Mouse (Mus musculus) hindbrain, embryonic 14.5 days (tissue): ENCODE measurements at regions not wholly inside any gene's neighbourhood (a gene's known extent, or its start where the extent isn't known, plus 50 kb on each side); places are given as distances from the start of the nearest gene placed in this dataset.

Source experiments
- ATAC-seq: fragments of 200-750 bp; cut with Nextera tagmentation; 2 replicates; pipeline ENCODE4 v1.8.0; 2017; ENCODE audit warnings: moderate number of reproducible peaks, mild to moderate bottlenecking, moderate TSS enrichment, moderate library complexity; ENCODE audit not compliant: low FRiP score
- DNase-seq: peaks from one replicate; pipeline ENCODE4 v3.0.0-alpha.2; 2015; ENCODE audit warnings: low spot score
- H3K27ac ChIP-seq: fragments of 300-500 bp; sonication (generic); 2 replicates; pipeline ENCODE4 v1.5.1; 2014; ENCODE audit warnings: mild to moderate bottlenecking, moderate library complexity
- H3K27me3 ChIP-seq: fragments of 300-500 bp; sonication (generic); 2 replicates; pipeline ENCODE4 v1.6.1; 2014; ENCODE audit warnings: mild to moderate bottlenecking, low read length, mixed read lengths; ENCODE audit not compliant: control insufficient read depth, insufficient read depth
- H3K36me3 ChIP-seq: fragments of 300-500 bp; sonication (generic); replicated peaks from 2 replicates; pipeline ENCODE4 v1.6.1; 2014; ENCODE audit not compliant: control insufficient read depth, insufficient read depth
- H3K4me1 ChIP-seq: fragments of 300-500 bp; sonication (generic); replicated peaks from 2 replicates; pipeline ENCODE4 v1.6.1; 2014; ENCODE audit warnings: antibody characterized with exemption, low read length, mixed read lengths; ENCODE audit not compliant: control insufficient read depth, insufficient read depth
- H3K4me2 ChIP-seq: fragments of 300-500 bp; sonication (generic); replicated peaks from 2 replicates; pipeline ENCODE4 v1.6.1; 2014; ENCODE audit warnings: mild to moderate bottlenecking, moderate library complexity
- H3K4me3 ChIP-seq: fragments of 300-500 bp; sonication (generic); replicated peaks from 2 replicates; pipeline ENCODE4 v1.5.1; 2014; ENCODE audit warnings: mild to moderate bottlenecking, low read length
- H3K9ac ChIP-seq: fragments of 300-500 bp; sonication (generic); 2 replicates; pipeline ENCODE4 v1.6.1; 2014
- H3K9me3 ChIP-seq: fragments of 300-500 bp; sonication (generic); 2 replicates; pipeline ENCODE4 v1.6.1; 2016; ENCODE audit warnings: low read length; ENCODE audit not compliant: control insufficient read depth
- WGBS: fragments of 180-500 bp; shearing (Covaris S2); extraction: QIAGEN DNeasy Blood & Tissue Kit; methylation state at CpG from one replicate; pipeline ENCODE4 v1.1.7; 2014; 5-methylcytosine and 5-hydroxymethylcytosine counted together

- 85% methylated on average over 2 of the region's 2 CpGs for WGBS
- no peaks in the 10 kb centered on the region for H3K4me1 ChIP-seq
- no peaks in the 10 kb centered on the region for H3K27me3 ChIP-seq
- no peak for ATAC-seq
- DNase-seq, result no peak
- no peak overlapping the region for H3K9ac ChIP-seq
- H3K9me3 ChIP-seq, result 0 out of 2 replicates have a peak, but pooled peaks cover 3% of the 10 kb centered on the region
- H3K27ac ChIP-seq, result no peak overlapping the region
- no peaks in the 10 kb centered on the region for H3K36me3 ChIP-seq
- H3K4me2 ChIP-seq, result no peak overlapping the region
- H3K4me3 ChIP-seq, result no peak overlapping the region
Observed at GRCm38 (mm10) chr10:38586061-38586460, 235.5 kb downstream of the Rfpl4b start.

GRCm38 (mm10) chr10:38575726-38576125, 245.9 kb downstream of the Rfpl4b start:
- Histone ChIP-seq H3K9ac (no peak overlapping the region), H3K4me2 (no peak overlapping the region), H3K4me1 (no peaks in the 10 kb centered on the region), H3K27ac (no peak overlapping the region), H3K27me3 (no peaks in the 10 kb centered on the region), H3K9me3 (no peaks in the 10 kb centered on the region), H3K4me3 (no peak overlapping the region), H3K36me3 (no peaks in the 10 kb centered on the region)
- 88% methylated on average over 1 of the region's 1 CpGs for WGBS
- DNase-seq, result no peak
- ATAC-seq, result no peak

DNA sequence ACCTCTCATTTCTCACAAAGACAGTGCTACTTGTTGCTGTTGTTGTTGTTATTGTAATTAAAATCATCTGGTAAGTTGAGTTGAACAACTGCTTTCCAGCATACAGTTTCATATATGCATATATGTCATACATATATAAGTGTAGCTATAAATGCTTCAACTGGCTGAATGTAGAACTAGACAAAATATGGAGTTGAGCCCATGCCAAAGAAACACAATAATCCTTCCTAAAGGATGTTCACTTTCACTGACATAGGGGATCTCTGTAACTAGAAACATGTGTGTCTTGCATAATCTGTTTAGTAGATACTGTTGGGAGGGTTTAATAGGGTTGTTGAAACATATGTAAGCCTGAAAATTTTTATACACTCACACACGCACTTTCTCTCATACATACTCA, 247.9 kb downstream of the Rfpl4b start:
- no peak overlapping the region for H3K27ac ChIP-seq
- H3K4me2 ChIP-seq, result no peak overlapping the region
- no peaks in the 10 kb centered on the region for H3K4me1 ChIP-seq
- no peak for ATAC-seq
- DNase-seq, result no peak
- H3K4me3 ChIP-seq, result no peak overlapping the region
- 100% methylated on average over 1 of the region's 1 CpGs for WGBS
- H3K27me3 ChIP-seq, result no peaks in the 10 kb centered on the region
- H3K9ac ChIP-seq, result no peak overlapping the region
- no peaks in the 10 kb centered on the region for H3K36me3 ChIP-seq
- no peaks in the 10 kb centered on the region for H3K9me3 ChIP-seq

GRCm38 (mm10) chr10:38573146-38573545, 248.4 kb downstream of the Rfpl4b start:
- no peaks in the 10 kb centered on the region for H3K27me3 ChIP-seq
- H3K9me3 ChIP-seq, result no peaks in the 10 kb centered on the region
- ATAC-seq, result peak; percentile 53; the same call in 1 of the 2 replicates
- no peak overlapping the region for H3K27ac ChIP-seq
- H3K9ac ChIP-seq, result no peak overlapping the region
- no peaks in the 10 kb centered on the region for H3K36me3 ChIP-seq
- 60% methylated on average over 2 of the region's 2 CpGs for WGBS
- H3K4me1 ChIP-seq, result no peaks in the 10 kb centered on the region
- H3K4me2 ChIP-seq, result no peak overlapping the region
- DNase-seq, result no peak
- H3K4me3 ChIP-seq, result no peak overlapping the region

- ATAC-seq (no peak), DNase-seq (no peak)
- H3K27me3 ChIP-seq, result no peaks in the 10 kb centered on the region
- H3K4me3 ChIP-seq, result no peak overlapping the region
- WGBS, result 92% methylated on average over 1 of the region's 1 CpGs
- no peak overlapping the region for H3K27ac ChIP-seq
- H3K36me3 ChIP-seq, result no peaks in the 10 kb centered on the region
- H3K9me3 ChIP-seq, result no peaks in the 10 kb centered on the region
- no peaks in the 10 kb centered on the region for H3K4me1 ChIP-seq
- H3K9ac ChIP-seq, result no peak overlapping the region
- no peak overlapping the region for H3K4me2 ChIP-seq
Observed at GRCm38 (mm10) chr10:38567270-38567669, 254.3 kb downstream of the Rfpl4b start.

DNA sequence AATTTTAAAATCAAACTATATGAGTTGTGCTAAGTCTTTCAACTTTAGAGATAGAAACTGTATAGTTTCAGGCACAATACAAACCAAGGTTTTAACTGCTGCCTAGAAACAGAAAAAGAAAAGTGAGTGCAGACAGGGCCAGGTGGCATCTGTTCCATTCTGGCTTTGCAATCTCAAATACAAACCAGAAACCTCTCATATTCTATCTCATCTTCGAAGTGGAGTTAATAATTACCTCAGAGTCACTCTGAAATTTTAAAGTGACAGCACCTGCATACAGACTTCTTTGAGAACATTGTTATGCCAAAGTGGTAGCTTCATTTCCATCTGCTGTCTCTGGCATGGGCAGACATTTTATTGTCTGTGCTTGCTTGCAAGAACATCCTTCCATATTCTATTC, 255.2 kb downstream of the Rfpl4b start:
- 84% methylated on average over 1 of the region's 1 CpGs for WGBS

DNA sequence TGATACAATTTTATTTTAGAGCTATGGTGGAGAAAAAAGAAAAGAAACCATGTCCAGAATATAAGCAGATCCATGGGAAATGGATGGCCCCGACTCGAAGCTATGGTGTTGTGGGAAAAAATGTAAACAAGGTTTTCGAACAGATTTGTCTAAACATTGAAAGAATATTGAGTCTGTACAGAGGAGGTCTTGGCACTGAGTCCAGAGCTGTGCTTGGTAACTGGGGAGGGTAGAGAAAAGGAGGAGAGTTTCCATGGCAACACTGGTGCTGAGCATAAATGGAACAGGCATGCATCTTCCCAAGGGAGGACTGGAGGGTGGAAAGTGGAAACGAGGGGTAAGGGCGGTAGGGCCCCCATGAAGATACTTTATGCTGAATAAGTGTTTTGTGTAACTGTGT, 266.5 kb downstream of the Rfpl4b start:
- WGBS, result 5% methylated on average over 5 of the region's 5 CpGs
- Histone ChIP-seq H3K27ac (peak overlapping the region; percentile 81), H3K4me3 (no peak overlapping the region), H3K4me1 (peaks cover 10% of the 10 kb centered on the region), H3K9me3 (0 out of 2 replicates have a peak, but pooled peaks cover 3% of the 10 kb centered on the region), H3K4me2 (peak overlapping the region; percentile 29), H3K36me3 (no peaks in the 10 kb centered on the region), H3K9ac (peak overlapping the region; percentile 24; the same call in 1 of the 2 replicates), H3K27me3 (no peaks in the 10 kb centered on the region)
- ATAC-seq, result peak; percentile 86
- DNase-seq, result peak; percentile 82

More for the DNA sequence above, 255.2 kb downstream of the Rfpl4b start:
- no peaks in the 10 kb centered on the region for H3K9me3 ChIP-seq
- H3K9ac ChIP-seq, result no peak overlapping the region
- no peaks in the 10 kb centered on the region for H3K4me1 ChIP-seq
- no peak for DNase-seq
- no peak overlapping the region for H3K4me3 ChIP-seq
- no peak for ATAC-seq
- H3K4me2 ChIP-seq, result no peak overlapping the region
- H3K36me3 ChIP-seq, result no peaks in the 10 kb centered on the region
- H3K27ac ChIP-seq, result no peak overlapping the region
- no peaks in the 10 kb centered on the region for H3K27me3 ChIP-seq

DNA sequence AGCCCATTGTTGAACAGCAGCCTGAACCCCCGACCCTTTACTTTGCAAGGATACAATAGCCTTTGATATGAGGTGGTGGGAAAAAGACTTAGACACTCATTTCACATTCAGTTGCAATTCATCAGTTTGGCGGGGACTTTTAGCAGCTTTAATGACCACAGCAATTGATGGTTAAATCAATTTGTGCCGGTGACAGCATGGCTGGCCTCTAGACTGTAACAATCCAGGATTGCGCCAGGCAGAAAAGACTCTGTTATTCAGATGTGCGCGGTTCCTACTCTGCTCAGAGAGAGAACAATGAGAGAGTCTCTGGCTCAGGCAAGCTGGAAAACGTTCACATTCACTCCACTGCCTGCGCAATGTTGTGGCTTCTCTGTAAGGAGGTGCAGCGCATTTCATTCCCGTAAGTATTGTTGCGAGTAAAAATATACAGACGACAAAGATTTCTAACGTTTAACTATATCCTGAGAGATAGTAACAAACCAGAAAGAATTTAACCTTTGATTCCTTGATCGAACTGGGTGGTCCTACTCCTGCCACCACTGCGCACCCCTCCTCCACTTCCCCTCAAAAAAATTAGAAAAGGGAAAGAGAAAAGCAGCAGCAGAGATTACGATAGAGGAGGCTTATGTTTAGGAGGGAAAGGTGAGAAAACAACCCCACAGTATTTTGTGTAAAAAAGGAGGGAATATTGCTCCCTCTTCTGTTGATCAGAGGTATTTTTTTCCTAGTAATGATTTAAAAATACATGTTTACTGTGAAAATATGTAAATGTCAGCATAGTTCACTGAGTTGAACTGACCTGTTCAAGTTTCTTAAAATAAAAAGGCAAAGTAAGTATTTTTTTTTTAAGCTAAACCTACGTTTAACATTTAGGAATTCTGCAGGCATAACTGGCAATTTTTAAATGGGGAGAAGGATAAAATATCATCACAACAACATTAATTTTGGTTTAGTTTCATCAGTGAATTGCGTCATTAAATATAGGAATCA, 267.6 kb downstream of the Rfpl4b start:
- peaks cover 10% of the 10 kb centered on the region for H3K4me1 ChIP-seq
- 0 out of 2 replicates have a peak, but pooled peaks cover 3% of the 10 kb centered on the region for H3K9me3 ChIP-seq
- H3K27ac ChIP-seq, result peak overlapping the region; percentile 92
- peak; percentile 95 for ATAC-seq
- no peaks in the 10 kb centered on the region for H3K27me3 ChIP-seq
- H3K4me3 ChIP-seq, result peak overlapping the region; percentile 35
- DNase-seq, result peak; percentile 81
- H3K4me2 ChIP-seq, result peak overlapping the region; percentile 50
- H3K36me3 ChIP-seq, result no peaks in the 10 kb centered on the region
- 3% methylated on average over 18 of the region's 18 CpGs for whole genome bisulfite sequencing
- peak overlapping the region; percentile 68 for H3K9ac ChIP-seq

DNA sequence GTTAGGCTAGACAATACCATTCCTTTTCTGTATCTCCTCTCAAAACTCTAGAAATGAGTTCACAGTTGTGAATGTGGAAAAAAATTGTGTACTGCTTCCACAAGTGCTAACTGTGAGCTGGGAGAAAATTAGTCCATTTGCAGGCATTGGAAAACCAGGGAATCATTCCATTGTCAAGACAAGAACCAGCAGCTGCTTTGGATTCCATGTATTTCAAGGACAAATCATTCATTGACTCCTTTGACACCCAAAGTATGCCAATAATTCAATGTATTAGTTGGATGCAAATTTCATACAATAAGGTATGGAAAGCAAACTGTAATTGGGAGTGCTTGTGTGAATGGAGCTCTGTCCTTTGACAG, 268.3 kb downstream of the Rfpl4b start:
- peak overlapping the region; percentile 68 for H3K9ac ChIP-seq
- peak overlapping the region; percentile 92 for H3K27ac ChIP-seq
- no peaks in the 10 kb centered on the region for H3K27me3 ChIP-seq
- H3K36me3 ChIP-seq, result no peaks in the 10 kb centered on the region
- H3K9me3 ChIP-seq, result 0 out of 2 replicates have a peak, but pooled peaks cover 1% of the 10 kb centered on the region
- peak overlapping the region; percentile 50 for H3K4me2 ChIP-seq
- ATAC-seq (no peak; the same call in 1 of the 2 replicates), DNase-seq (peak; percentile 57)
- H3K4me3 ChIP-seq, result peak overlapping the region; percentile 35
- H3K4me1 ChIP-seq, result peaks cover 10% of the 10 kb centered on the region
